Mouse (Mus musculus) B cell, adult (primary cell): ENCODE data around the gene Rnf220. TPM values are rescaled to one million over a fixed set of nuclear protein-coding genes. Genes with fewer than 3 reads are reported as not detected.

Experiments
- total RNA-seq: library from RNA; stranded (reverse); gene quantifications from 4 replicates; pipeline ENCODE4 v1.2.4, GENCODE M21; 2023; ENCODE audit not compliant: inconsistent age

Gene Rnf220
- total RNA-seq, result 163 to 177 TPM (median 173 TPM) in 4 replicates

DNA sequence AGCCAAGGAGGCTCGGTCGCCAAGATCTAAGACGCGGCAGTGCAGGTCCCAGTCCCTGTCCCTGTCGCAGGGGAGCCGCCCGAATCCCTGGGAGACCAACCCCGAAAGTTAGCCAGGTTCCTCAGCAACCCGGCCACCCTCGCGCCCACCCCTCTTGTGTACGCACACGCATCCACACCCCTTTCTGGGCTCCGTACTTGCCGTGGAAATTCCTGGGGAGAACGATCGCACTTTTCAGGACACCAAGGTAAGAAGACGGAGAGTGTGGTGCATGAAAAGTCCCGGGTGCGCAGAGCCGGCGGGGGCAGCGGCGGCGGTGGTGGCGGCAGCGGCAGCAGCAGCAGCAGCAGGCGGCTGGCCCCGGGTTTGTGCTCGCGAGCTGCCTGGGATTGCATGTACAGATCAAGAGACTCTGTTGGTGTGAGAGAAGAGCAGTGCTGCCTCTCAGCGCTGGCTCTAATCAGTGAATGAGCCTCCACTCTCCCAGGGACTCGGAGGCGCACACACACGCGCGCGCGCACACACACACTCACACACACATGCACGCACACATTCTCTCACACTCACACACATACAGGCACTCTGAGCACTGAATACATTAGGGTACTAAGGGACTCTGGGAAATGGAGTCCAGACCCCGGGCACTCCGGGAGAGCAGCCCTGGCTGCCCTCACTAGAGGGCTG lies at the start of gene Rnf220:
TSS of gene Rnf220 (minus strand) at position 571 of the 684 bp plus-strand sequence.

DNA sequence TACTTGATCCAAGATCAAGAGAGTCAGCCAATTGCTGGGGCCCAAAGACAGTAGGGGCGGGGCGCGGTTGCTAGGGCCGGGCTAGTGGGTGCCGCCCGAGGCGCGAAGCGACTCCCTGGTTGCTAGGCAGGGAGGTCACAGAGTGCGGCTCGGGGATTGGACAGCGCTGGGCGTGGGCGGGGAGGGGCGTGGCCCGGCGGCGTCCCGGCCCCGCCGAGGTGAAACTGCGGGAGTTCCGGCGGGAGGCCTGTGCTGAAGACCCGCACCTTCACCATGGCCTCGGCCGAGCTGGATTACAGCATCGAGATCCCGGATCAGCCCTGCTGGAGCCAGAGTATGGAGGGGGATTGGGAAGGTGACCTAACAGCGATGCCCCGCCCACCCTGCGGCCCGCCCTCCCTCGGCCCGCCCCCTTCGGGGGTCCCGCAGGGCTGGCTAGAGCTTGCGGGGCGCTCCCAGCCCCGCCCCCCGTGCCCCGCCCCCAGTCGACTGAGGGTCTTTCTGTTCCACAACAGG lies 245.0 kb downstream of the Rnf220 start, which contains the start of the genes Tmem53 and Armh1:
TSS of gene Tmem53 (plus strand) at position 151 of the 516 bp plus-strand sequence.
TSS of gene Armh1 (minus strand) at position 325 of the 516 bp plus-strand sequence.

Other genes with a start within 250 kb of the Rnf220 start
- gene Tmem53, start 245.1 kb downstream of the Rnf220 start, total RNA-seq, result 1.7 TPM in 1 of 4 replicates, not detected in the others
- not detected in 4 replicates for gene Armh1, start 244.9 kb downstream of the Rnf220 start, total RNA-seq
- 49.4 to 54.1 TPM (median 53.1 TPM) in 4 replicates for gene Eri3, start 53.3 kb upstream of the Rnf220 start, total RNA-seq
- 27.9 to 34.2 TPM (median 30.9 TPM) in 4 replicates for gene Dmap1, start 185.2 kb upstream of the Rnf220 start, total RNA-seq
- gene Gm12845, start 227.4 kb upstream of the Rnf220 start, total RNA-seq, result not detected in 4 replicates